Mouse (Mus musculus) CH12.LX (cell line): ENCODE data around the gene 1600014C23Rik.

Experiments
- CHD1 ChIP-seq: IDR thresholded peaks from 2 replicates; pipeline ENCODE4 v1.6.1; 2012; ENCODE audit warnings: low read depth, low read length, improper control_type of control experiment, inconsistent platforms
- CTCF ChIP-seq, 2 experiments: IDR thresholded peaks in 1 of 2; conservative IDR thresholded peaks in 1 of 2; 2 replicates each; pipeline ENCODE4 v1.5.1; 2011 to 2012; ENCODE audit warnings: low read depth in 2 of 2, low read length in 2 of 2, improper control_type of control experiment in 1 of 2, inconsistent platforms in 1 of 2, mild to moderate bottlenecking in 1 of 2, moderate library complexity in 1 of 2
- ELF1 ChIP-seq: IDR thresholded peaks from 2 replicates; pipeline ENCODE4 v1.6.1; 2014; ENCODE audit warnings: low read depth, mild to moderate bottlenecking, inconsistent platforms, low read length, improper control_type of control experiment
- USF1 ChIP-seq: IDR thresholded peaks from 2 replicates; pipeline ENCODE4 v1.6.1; 2014; ENCODE audit warnings: low read depth, mild to moderate bottlenecking, inconsistent platforms, low read length, improper control_type of control experiment

DNA sequence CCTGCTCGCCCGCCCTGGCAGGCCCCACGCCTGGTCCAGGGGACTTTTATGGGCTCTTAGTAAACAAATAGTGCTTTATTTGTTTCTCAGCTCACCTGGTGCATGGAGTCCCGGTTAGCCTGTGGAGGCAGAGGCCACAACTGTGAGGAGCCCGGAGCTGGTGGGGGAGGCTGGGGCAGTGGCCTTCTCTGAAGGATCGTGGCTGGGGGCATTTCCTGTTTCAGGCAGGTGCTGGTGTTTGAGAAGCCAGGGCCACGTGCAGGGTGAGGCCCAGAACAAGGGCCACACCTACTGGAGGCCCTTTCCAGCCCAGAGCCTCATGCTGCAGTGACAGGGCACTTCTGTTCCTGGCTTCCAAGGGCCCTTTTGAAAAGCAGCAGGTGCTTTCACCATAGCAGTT is 7.4 kb downstream of the 1600014C23Rik start:
- TF ChIP-seq USF1, result no peak
- TF ChIP-seq CHD1, result no peak
- no peak for TF ChIP-seq ELF1
- TF ChIP-seq CTCF (conservative IDR thresholded peaks at IDR 0.05 in 1 of 2, IDR thresholded peaks at IDR 0.05 in 1 of 2; ENCODE audit: low read depth in 2 of 2, low read length in 2 of 2), result no peak
